Mouse (Mus musculus): ENCODE data around the gene Nab2. TPM values are rescaled to one million over a fixed set of nuclear protein-coding genes. Genes with fewer than 3 reads are reported as not detected.
A peak's percentile ranks its signal among the peaks of the same experiment; 100 is the strongest.

Gene Nab2
- total RNA-seq (2015; ENCODE audit: low replicate concordance) (2.5 TPM in 1 of 2 replicates, not detected in the other), total RNA-seq (2017; ENCODE audit: low replicate concordance) (1.7 and 3.1 TPM in 2 replicates)

DNA sequence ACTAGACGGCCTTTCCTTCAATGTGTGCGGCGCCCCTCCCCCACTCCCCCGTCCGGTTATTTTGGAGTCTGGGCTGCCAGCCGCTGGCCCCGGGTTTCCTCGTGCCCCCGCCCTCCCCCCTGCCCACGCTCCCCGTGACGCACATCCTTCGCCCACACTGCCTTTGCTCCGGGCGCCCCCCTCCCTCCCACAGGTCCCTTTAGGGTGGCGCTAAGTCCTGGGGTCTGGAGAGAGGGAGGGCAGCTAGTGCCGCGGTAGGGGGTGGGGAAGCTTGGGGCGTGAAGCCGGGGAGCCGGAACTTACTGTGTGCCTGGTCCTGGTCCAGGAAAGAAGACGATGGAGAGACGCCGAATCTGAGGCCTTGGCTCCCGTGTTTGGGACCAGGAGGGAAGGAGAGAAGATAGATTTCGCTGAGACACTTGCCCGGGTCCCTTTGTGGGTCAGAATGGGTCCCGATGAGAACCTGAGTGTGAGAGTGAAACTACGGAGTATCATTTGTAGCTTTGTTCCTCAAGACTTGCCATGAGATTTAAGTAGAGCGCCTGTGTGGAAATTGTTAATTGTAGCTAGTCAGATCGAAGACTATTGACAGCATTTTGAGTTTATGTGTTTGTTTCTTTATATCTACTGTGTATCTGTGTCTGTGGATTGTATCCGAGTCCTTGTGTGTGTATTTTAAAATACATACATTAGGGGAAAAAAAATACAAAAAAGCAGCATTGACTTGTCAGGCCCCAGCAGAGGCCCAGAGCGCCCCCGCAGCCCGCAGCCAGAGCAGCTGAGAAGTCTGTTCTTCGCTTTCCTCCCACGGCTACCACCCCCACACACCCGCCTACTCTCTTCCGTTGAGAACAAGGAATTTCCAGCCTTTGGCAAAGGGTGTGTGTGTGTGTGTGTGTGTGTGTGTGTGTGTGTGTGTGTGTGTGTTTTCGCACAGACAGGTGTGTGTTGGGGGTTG lies at the start of gene Nab2:
Nab2 (minus strand) TSS at position 476 of the 958 bp plus-strand sequence.
- no peak for ATAC-seq (replicated peaks; ENCODE audit: low FRiP score, poor library complexity, severe bottlenecking)

DNA sequence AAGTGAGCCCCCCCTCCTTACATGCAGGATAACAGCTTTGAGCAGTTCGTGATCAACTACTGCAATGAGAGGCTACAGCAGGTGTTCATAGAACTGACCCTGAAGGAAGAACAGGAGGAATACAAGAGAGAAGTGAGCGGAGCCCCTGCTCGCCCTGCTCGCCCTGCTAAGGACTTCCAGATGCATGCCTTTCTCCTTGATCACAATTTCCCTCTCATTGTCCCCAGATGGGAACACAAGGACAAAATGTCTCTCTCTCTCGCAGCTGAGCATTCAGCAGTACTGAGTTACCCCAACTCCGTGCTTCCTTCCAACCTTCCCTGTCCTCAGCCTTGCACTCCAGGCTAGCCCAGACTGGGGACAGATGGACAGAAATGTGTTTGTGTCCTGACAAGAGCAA lies 44.4 kb upstream of the Nab2 start:
- no peak for ATAC-seq (replicated peaks; ENCODE audit: low FRiP score, poor library complexity, severe bottlenecking)

DNA sequence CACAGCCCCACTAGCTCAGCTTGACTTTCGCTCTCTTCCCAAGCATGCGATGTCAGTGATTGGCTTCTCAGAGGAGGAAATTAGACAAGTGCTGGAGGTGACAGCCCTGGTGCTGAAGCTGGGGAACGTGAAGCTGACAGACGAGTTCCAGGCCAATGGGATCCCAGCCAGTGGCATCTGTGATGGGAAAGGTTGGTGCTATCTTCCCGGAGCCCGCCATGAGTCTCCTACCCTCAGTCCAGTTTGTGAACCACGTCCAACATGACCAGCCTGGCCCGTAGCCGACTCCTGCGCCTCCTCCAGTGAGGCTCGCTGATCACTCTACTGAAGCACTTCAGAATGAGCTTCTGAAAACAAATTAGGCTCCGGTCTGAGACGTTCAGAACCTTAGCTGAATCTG lies 42.0 kb upstream of the Nab2 start:
- ATAC-seq (replicated peaks; ENCODE audit: low FRiP score, poor library complexity, severe bottlenecking) = no peak

DNA sequence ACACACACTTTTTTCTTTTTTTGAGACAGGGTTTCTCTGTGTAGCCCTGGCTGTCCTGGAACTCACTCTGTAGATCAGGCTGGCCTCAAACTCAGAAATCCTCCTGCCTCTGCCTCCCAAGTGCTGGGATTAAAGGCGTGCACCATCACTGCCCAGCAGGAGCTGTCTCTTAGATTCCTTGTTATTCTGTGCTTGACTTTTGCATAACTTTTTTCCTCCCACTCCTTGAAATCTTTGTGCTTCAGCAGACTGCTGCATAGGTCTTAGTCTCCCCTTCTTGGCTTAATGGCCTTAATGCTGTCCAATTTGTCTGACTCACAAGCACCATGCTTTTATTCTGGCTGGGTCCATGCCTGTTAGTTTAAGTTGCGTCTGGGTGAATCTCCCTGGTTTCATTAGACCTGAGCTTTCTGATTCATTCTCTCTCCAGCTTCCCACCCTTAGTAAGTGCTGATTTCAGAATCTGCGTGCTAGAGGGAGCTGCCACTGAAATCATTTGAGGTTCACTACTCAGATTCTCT lies 40.5 kb upstream of the Nab2 start:
- ATAC-seq (replicated peaks; ENCODE audit: low FRiP score, poor library complexity, severe bottlenecking) = no peak

DNA sequence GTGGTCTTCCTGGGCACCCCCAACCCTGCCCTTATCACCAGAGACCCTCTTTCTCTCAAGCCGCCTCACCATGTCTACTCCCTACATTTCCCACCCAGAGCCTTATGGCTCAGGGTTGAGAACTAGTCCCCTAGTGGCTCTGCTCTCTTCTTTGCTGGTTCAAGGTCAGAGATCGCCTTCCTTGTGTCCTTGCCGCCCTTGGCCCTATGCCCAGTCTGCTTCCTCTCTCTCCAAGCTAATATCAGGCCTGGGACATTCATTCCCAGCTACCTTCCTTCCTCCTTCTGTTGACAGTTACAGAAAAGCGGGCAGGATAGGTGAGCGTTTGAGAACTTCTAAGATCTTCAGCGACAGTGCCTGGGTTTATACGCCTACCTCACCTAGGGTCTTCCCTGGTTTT lies 39.4 kb upstream of the Nab2 start:
- no peak for ATAC-seq (replicated peaks; ENCODE audit: low FRiP score, poor library complexity, severe bottlenecking)

DNA sequence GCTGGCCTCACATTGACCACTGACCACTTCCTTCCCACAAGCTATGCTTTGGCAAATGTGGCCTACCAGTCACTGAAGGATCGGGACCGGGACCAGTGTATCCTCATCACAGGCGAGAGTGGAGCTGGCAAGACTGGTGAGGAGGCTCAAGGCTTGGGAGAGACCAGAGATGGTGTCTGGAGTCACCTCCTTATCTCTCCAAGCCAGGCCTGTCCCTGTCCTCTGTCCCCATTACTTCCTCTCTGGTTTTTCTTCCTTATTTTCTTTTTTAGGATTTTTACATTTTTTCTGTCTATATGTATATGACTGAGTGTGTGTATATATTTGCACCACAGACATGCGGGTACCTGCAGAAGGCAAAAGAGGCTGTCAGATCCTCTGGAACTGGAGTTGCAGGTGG lies 37.4 kb upstream of the Nab2 start:
- no peak for ATAC-seq (replicated peaks; ENCODE audit: low FRiP score, poor library complexity, severe bottlenecking)

DNA sequence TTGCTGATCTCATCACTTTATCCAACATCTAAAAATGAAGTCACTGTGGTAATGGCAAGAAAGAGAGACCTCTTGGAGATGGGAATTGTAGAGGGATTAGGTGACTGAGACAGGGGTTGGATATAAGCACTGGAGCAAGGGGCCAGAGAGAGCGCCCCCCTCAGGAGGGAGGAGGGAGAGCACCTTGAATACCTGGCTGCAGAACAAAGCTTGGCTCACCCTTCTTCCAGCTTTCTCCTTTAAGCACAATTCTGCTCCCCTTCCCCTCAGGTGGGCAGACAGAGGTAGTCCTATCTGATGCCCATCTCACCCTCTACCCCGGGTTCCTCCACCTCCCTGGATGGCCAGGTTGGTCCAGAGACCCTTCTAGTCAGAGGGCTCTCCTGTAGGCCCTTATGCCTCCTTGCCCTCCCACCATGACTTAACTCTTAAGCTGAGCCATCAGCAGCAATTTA lies 36.4 kb upstream of the Nab2 start, which contains the start of gene Myo1a:
Myo1a (plus strand) TSS at position 405 of the 455 bp plus-strand sequence.
- no peak for ATAC-seq (replicated peaks; ENCODE audit: low FRiP score, poor library complexity, severe bottlenecking)

DNA sequence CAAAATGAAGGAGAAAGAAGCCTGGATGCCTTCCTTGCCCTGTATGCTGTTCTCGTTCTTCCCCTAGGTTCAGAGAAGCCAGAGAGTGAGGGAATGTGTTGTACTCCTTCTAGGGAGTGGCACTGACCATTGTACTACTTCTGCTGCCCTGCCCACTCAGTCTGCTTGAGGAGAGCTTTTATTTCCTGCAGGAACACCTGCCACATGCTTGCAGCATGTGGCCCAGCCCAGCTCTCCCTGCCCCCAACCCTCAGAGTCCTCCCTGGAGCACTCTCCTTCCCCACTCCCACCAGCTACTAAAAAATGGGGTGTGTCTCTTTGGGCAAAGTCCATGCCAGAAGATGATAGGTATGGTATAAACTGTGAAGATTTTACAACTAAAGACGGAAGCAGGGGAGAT lies 35.9 kb upstream of the Nab2 start:
- no peak for ATAC-seq (replicated peaks; ENCODE audit: low FRiP score, poor library complexity, severe bottlenecking)

DNA sequence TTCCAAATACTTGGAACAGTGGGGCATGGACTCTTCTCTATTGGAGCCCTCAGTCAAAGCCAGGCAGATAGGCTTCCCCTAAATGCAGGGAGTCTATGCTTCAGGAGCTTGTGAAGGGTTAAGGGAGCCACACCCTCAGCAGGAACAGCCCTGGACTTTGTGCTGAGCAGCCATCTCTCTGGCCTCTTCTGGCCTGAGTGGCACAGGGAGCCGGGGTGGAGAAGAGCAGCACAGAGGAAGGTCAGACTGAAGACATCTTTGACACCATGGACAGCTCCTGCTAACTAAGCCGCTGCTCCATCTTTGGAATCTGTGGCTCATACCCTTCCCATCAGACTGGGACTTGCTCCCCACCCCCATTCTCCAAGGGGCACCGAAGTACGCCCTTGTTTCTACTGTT lies 34.9 kb upstream of the Nab2 start:
- ATAC-seq (replicated peaks; ENCODE audit: low FRiP score, poor library complexity, severe bottlenecking) = no peak

DNA sequence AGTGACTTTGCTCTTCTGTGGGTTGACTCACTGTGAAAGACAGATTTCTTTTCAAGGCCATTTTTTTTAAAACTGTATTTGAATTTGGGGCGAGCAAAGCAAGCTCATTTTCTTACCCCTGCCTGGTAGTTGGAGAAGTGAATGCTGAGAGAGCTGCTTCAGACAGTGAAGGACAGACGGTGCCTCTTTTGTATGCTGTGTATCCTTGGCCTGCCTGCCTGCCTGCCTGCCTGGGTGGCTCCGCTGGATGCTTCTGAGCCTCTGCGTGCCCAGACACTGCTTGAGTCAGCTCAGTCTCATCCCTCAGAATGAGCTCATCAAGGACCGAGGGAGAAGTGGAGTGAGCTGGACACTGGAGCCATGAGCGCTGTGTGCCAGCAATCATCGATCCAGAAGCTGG lies 30.6 kb upstream of the Nab2 start:
- ATAC-seq (replicated peaks; ENCODE audit: low FRiP score, poor library complexity, severe bottlenecking) = no peak

DNA sequence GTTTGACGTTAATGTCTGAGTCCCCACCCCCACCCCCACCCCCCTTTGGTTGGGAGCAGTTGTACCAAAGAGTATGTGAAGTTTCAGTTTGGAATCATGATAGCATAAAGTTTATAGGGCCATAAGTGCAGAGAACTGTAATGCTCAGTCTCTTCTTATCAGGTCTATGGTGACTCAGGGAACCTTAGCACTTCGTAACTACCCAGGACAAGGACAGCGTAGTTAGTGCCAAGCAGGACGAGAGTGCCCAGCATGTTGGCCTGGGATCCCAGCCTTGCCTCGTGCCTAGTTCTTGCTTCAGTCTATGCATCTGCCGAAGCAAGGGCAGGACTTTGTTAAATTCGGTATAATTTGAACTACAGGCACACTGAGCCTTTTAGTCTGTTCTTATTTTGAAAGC lies 27.4 kb upstream of the Nab2 start:
- no peak for ATAC-seq (replicated peaks; ENCODE audit: low FRiP score, poor library complexity, severe bottlenecking)

DNA sequence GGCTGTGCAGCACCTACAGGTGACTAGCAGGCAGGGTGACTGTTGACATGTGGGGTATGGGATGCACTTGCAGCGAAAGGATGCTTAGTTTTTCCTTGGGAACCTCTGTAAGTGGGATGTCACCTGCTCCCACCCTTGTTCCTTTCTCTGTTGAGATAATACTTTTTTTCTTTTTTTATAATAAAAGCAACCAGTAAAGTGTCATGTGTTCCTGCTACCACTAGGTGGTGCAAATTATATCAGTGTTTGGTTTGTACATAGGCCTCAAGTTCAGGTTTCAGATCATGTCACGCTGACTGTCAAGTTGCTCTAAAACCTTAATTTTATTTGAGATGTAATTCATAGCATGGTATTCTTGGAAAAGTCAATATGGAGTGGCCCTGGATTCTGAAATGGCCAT lies 26.3 kb upstream of the Nab2 start:
- peak; percentile 73 for ATAC-seq (replicated peaks; ENCODE audit: low FRiP score, poor library complexity, severe bottlenecking)

DNA sequence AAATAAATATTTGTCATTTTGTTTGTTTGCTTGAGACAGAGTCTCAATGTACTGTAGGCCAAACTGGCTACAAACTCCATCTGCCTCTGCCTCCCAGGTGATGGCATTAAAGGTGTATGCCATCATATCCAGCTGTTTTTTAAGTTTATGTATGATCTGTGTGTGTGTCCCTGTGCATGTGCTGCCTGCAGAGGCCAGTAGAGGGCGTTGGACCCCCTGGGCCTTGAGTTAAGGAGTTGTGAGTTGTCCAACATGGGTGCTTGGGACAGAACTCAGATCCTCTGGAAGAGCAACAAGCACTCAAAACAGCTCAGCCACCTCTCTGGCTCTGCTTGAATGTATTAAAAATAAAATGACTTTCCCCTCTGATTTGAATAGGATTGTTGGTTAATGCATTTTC lies 22.7 kb upstream of the Nab2 start:
- no peak for ATAC-seq (replicated peaks; ENCODE audit: low FRiP score, poor library complexity, severe bottlenecking)

DNA sequence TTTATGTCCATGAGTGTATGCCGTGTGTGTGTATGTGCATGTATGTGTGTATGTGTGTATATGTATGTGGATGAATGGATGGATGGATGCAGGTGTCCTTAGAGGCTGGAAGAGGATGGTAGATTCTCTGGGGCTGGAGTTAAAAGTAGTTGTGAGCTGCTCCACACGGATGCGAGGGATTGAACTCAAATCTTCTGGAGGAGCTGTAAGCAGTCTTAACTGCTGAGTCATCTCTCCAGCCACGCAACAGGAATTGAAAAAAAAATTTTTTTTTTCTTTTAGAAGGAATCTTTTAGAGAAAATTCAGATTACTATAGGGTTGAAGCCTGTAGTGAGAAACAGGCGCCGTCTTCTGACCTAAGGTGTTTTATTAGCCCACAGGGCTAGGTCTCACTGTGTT lies 14.5 kb upstream of the Nab2 start:
- ATAC-seq (replicated peaks; ENCODE audit: low FRiP score, poor library complexity, severe bottlenecking) = no peak

DNA sequence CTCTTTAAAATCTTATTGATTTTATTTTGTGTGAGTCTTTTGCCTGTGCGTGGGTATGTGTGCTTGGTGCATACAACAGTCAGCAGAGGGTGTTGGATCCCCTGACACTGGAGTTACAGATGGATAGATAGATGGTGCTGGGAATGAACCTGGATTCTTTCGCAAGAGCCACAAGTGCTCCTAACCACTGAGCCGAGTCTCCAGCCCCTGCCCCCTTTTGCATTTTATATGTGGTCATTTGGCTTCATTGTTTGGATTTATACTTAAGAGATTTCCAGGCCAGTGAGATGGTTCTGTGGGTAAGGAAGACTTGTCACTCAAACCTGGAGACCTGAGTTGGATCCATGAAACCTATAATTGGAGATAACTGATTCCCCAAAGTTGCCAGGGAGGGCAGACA lies 11.5 kb upstream of the Nab2 start:
- no peak for ATAC-seq (replicated peaks; ENCODE audit: low FRiP score, poor library complexity, severe bottlenecking)

DNA sequence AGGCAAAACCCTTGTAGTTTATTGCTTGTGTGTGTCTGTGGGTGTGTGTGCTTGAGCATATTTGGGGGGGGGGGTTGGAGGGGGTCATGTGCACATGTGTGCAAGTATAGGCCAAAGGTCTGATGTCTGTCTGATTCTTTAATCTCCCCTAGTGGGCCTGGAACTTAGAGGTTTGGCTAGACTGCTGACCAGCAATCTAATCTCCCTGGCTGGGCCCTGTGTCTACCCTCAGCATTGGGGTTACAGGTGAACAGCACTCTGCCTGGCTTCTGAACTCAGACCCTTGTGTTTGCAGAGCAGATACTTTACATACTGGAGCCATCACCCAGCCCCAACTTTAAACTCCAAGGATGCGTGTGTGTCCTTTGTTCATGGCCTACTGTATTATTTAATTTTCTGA lies 10.8 kb upstream of the Nab2 start:
- no peak for ATAC-seq (replicated peaks; ENCODE audit: low FRiP score, poor library complexity, severe bottlenecking)

DNA sequence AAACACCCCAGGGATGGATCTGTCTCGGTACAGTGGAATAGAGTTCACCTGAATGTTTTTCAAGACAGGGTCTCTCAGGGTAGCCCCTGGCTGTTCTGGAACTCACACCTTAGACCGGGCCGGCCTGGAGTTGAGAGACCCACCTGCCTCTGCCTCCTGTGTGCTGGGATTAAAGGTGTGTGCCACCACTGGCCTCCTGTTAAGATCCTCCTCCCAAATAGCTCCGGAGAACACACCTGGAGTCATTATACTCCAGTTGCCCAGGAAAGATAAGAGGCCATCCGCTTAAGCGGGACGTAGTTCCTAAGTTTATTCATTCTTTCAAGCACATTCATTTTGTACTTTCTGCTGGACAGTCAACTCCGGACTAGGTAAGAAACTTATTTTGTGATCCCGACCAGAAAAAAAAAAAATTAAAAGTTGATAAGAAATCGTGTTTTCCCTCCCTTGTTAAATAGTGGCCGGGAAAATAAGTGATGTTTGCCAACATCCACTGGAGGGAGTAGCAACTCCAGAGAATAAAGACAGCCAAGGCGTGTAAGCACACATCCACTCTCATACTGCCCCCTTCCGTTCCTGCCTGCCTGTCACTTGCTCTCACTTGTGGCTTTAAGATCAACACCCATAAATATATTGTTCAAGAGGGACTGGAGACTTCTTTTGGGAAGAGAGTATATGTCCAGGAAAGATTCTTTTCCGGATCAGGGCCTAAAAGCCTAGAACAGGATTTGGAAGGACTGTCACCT lies 9.4 kb upstream of the Nab2 start:
- ATAC-seq (replicated peaks; ENCODE audit: low FRiP score, poor library complexity, severe bottlenecking) = peak; percentile 58

DNA sequence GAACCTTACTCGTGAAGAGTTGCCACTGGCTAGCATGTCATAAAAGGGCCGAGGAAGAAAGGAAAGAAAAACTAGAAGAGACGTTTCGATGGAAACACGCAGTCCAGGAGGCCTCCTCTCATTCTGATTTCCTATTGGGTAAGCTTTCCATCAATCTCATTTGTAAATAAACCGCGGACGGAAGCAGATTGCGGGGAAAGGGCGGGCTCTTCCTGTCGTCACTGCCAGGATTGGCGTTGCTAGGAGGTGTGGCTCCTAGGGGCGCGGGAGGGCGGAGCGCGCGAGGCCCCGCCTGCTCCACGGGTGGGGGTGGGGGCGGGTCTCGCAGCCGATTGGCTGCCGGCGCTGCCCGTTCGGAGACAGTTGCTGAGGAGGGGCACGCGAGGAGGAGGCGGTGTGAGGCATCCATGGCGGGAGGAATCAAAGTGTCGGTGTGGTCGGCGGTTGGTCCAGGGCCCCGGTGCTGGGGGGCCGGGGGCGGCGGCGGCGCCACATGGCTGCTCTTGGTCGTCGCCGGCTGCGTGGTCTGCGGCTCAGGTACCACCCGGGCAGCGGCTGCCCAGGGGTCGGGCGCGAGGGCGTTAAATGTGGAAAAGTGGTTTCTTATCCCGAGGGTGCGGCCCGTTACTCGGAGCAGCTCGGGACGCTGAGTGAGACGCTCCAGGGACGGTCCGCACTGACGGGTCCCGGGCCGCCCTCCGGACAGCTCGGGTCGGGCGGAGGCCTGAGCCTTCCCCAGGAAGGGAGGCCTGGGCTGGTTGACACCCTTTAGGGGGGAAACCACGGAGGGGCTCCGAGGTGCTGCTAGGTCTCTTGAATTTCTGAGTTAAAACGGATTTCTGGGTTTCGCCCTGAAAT lies 8.6 kb upstream of the Nab2 start:
- ATAC-seq (replicated peaks; ENCODE audit: low FRiP score, poor library complexity, severe bottlenecking) = peak; percentile 87

DNA sequence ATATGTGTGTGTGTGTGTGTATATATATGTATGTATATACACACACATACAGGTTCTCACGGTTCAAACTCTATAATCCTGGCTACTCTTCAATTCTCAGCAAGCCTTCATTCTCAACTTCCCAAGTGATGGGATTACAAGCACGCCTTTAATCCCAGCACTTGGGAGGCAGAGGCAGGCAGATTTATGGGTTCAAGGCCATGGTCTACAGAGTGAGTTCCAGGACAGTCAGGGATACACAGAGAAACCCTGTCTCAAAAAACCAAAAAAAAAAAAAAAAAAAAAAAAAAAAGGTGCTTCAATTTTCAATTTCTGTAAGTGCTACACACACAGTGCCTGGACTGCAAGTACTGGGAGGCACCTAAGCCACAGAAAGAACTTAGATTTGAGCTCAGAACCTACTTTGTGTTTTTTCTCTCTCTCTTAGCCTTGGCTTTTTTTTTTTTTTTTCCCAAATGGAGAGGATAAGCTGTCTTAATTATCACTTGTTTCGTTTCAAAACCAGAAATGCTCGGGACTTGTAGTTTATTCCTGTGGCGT lies 7.6 kb upstream of the Nab2 start:
- ATAC-seq (replicated peaks; ENCODE audit: low FRiP score, poor library complexity, severe bottlenecking) = no peak

Measured in erythroid progenitor cell, adult 5-6 weeks (primary cell).